Mouse (Mus musculus) MEL (cell line): ENCODE results near the gene Purb. TPM values are rescaled to one million over a fixed set of nuclear protein-coding genes. Genes with fewer than 3 reads are reported as not detected.

Experiments used
- DNase-seq: peaks from one replicate; pipeline ENCODE4 v3.0.0; 2011; ENCODE audit warnings: low read depth, low spot score
- H3K27ac ChIP-seq: 2 replicates; pipeline ENCODE4 v1.5.1; 2012; ENCODE audit warnings: low read depth, mild to moderate bottlenecking, control low read depth, low read length, moderate library complexity; ENCODE audit not compliant: control insufficient read depth
- H3K27me3 ChIP-seq, 2 experiments: fragments of 150-350 bp in 1 of 2; sonication (generic) in 1 of 2; 2 replicates each; pipeline ENCODE4 v1.6.1; 2012; ENCODE audit warnings: low read length in 2 of 2, mild to moderate bottlenecking in 2 of 2, improper control_type of control experiment in 1 of 2, moderate library complexity in 1 of 2; ENCODE audit not compliant: insufficient read depth in 2 of 2, control insufficient read depth in 1 of 2
- H3K36me3 ChIP-seq, 2 experiments: 2 replicates each; pipeline ENCODE4 v1.6.1; 2012 to 2014; ENCODE audit warnings: low read length in 2 of 2, improper control_type of control experiment in 1 of 2, inconsistent platforms in 1 of 2, mild to moderate bottlenecking in 1 of 2; ENCODE audit not compliant: insufficient read depth in 2 of 2, control insufficient read depth in 1 of 2
- H3K4me1 ChIP-seq, 2 experiments: fragments of 150-350 bp in 1 of 2; sonication (generic) in 1 of 2; 2 replicates each; pipeline ENCODE4 v1.6.1; 2012; ENCODE audit warnings: low read length in 2 of 2, improper control_type of control experiment in 1 of 2, mild to moderate bottlenecking in 1 of 2; ENCODE audit not compliant: insufficient read depth in 2 of 2, control insufficient read depth in 1 of 2
- H3K4me3 ChIP-seq, 2 experiments: fragments of 150-350 bp in 1 of 2; sonication (generic) in 1 of 2; 2 replicates each; pipeline ENCODE4 v1.5.1; 2012; ENCODE audit warnings: low read depth in 2 of 2, low read length in 2 of 2, mild to moderate bottlenecking in 2 of 2, moderate library complexity in 2 of 2, control low read depth in 1 of 2, improper control_type of control experiment in 1 of 2; ENCODE audit not compliant: control insufficient read depth in 1 of 2, insufficient read depth in 1 of 2
- H3K79me2 ChIP-seq: 2 replicates; pipeline ENCODE4 v1.6.1; 2012; ENCODE audit warnings: mild to moderate bottlenecking, low read length, moderate library complexity; ENCODE audit not compliant: control insufficient read depth, poor library complexity, insufficient read depth
- H3K9ac ChIP-seq: 2 replicates; pipeline ENCODE4 v1.6.1; 2012; ENCODE audit warnings: low read depth, mild to moderate bottlenecking, control low read depth, low read length, moderate library complexity; ENCODE audit not compliant: control insufficient read depth, poor library complexity, severe bottlenecking
- H3K9me3 ChIP-seq: fragments of 150-350 bp; sonication (generic); replicated peaks from 2 replicates; pipeline ENCODE4 v1.6.1; 2012; ENCODE audit warnings: mild to moderate bottlenecking, low read length, improper control_type of control experiment, moderate library complexity; ENCODE audit not compliant: insufficient read depth
- CTCF ChIP-seq, 3 experiments: IDR thresholded peaks in 2 of 3; conservative IDR thresholded peaks in 1 of 3; 2 replicates each; pipeline ENCODE4 v1.5.1; 2011 to 2012; ENCODE audit warnings: low read length in 3 of 3, low read depth in 2 of 3, mild to moderate bottlenecking in 2 of 3, improper control_type of control experiment in 1 of 3, inconsistent platforms in 1 of 3, mixed read lengths in 1 of 3, moderate library complexity in 1 of 3; ENCODE audit not compliant: control insufficient read depth in 1 of 3, insufficient read depth in 1 of 3, poor library complexity in 1 of 3, severe bottlenecking in 1 of 3
- E2F4 ChIP-seq: IDR thresholded peaks from 2 replicates; pipeline ENCODE4 v1.6.1; 2011; ENCODE audit warnings: low read depth, low read length, improper control_type of control experiment, borderline replicate concordance
- ELF1 ChIP-seq: IDR thresholded peaks from 2 replicates; pipeline ENCODE4 v1.6.1; 2014; ENCODE audit warnings: low read depth, mild to moderate bottlenecking, inconsistent platforms, low read length, improper control_type of control experiment, moderate library complexity
- EP300 ChIP-seq, 2 experiments: IDR thresholded peaks; 2 replicates each; pipeline ENCODE4 v1.6.1; 2011; ENCODE audit warnings: improper control_type of control experiment in 2 of 2, low read length in 2 of 2, low read depth in 1 of 2, mild to moderate bottlenecking in 1 of 2
- GATA1 ChIP-seq: IDR thresholded peaks from 2 replicates; pipeline ENCODE4 v1.6.1; 2011; ENCODE audit warnings: low read depth, low read length, improper control_type of control experiment
- HCFC1 ChIP-seq: IDR thresholded peaks from 2 replicates; pipeline ENCODE4 v1.6.1; 2012; ENCODE audit warnings: low read depth, mild to moderate bottlenecking, inconsistent platforms, low read length, improper control_type of control experiment, moderate library complexity
- MAZ ChIP-seq: IDR thresholded peaks from 2 replicates; pipeline ENCODE4 v1.6.1; 2012; ENCODE audit warnings: low read depth, mild to moderate bottlenecking, inconsistent platforms, low read length, improper control_type of control experiment
- MXI1 ChIP-seq: IDR thresholded peaks from 2 replicates; pipeline ENCODE4 v1.6.1; 2011; ENCODE audit warnings: mild to moderate bottlenecking, low read depth, low read length, improper control_type of control experiment
- MYB ChIP-seq: IDR thresholded peaks from 2 replicates; pipeline ENCODE4 v1.6.1; 2011; ENCODE audit warnings: mild to moderate bottlenecking, low read depth, low read length, improper control_type of control experiment
- MYC ChIP-seq: IDR thresholded peaks from 2 replicates; pipeline ENCODE4 v1.6.1; 2011; ENCODE audit warnings: low read depth, mild to moderate bottlenecking, low read length, improper control_type of control experiment, moderate library complexity
- NELFE ChIP-seq: IDR thresholded peaks from 2 replicates; pipeline ENCODE4 v1.6.1; 2011; ENCODE audit warnings: low read depth, low read length, improper control_type of control experiment
- RAD21 ChIP-seq: IDR thresholded peaks from 2 replicates; pipeline ENCODE4 v1.6.1; 2011; ENCODE audit warnings: mild to moderate bottlenecking, low read depth, low read length, improper control_type of control experiment
- SIN3A ChIP-seq: IDR thresholded peaks from 2 replicates; pipeline ENCODE4 v1.6.1; 2012; ENCODE audit warnings: low read length, improper control_type of control experiment, inconsistent platforms
- SMC3 ChIP-seq: IDR thresholded peaks from 2 replicates; pipeline ENCODE4 v1.6.1; 2011; ENCODE audit warnings: low read depth, low read length, improper control_type of control experiment
- TBP ChIP-seq: IDR thresholded peaks from 2 replicates; pipeline ENCODE4 v1.8.0; 2011; ENCODE audit warnings: low read depth, low read length, improper control_type of control experiment
- ZC3H11A ChIP-seq: IDR thresholded peaks from 2 replicates; pipeline ENCODE4 v1.6.1; 2012; ENCODE audit warnings: low read depth, mild to moderate bottlenecking, inconsistent platforms, low read length, improper control_type of control experiment
- ZNF384 ChIP-seq: IDR thresholded peaks from 2 replicates; pipeline ENCODE4 v1.6.1; 2012; ENCODE audit warnings: low read depth, mild to moderate bottlenecking, inconsistent platforms, low read length, improper control_type of control experiment
- polyA plus RNA-seq, 2 experiments: library from polyadenylated mRNA; stranded (reverse) in 1 of 2; unstranded in 1 of 2; fragments of >175 nt in 1 of 2; fragments of >200 nt in 1 of 2; gene quantifications; 2 replicates each; pipeline versions ENCODE4 v1.2.1 to v1.2.4; 2012; ENCODE audit warnings: low replicate concordance in 2 of 2, low read depth in 1 of 2; ENCODE audit not compliant: insufficient read length in 2 of 2, insufficient read depth in 1 of 2, missing spikeins in 1 of 2
- total RNA-seq: library from RNA; depleted of rRNA; stranded (reverse); fragments of 300-350 nt; gene quantifications from 2 replicates; pipeline ENCODE4 v1.2.3, GENCODE M21; 2012

Gene Purb
- total and polyA plus RNA-seq, 3 experiments: 23.1 to 33.9 (median 32.7) TPM

GRCm38 (mm10) chr11:6465122-6465521 lies 10.6 kb downstream of the Purb start:
- DNase-seq: peak; percentile 93
- Histone ChIP-seq H3K9ac (no peak overlapping the region), H3K36me3 (peaks cover 4 to 12% of the 10 kb centered on the region in 2 experiments; a peak in 3 of 4 replicates), H3K79me2 (peaks cover 12% of the 10 kb centered on the region), H3K27me3 (no peaks in the 10 kb centered on the region), H3K4me3 (no peak overlapping the region), H3K9me3 (no peaks in the 10 kb centered on the region), H3K27ac (no peak overlapping the region), H3K4me1 (peaks cover 8 to 11% of the 10 kb centered on the region in 2 experiments)
- TF ChIP-seq SMC3: peak; percentile 89
- no peak for TF ChIP-seq NELFE
- TF ChIP-seq E2F4: no peak
- TF ChIP-seq MXI1: peak; percentile 41; the same call in 1 of the 2 replicates
- peak; percentile 52 to 93 (median 64) for TF ChIP-seq CTCF (IDR thresholded peaks at IDR 0.05 in 2 of 3, conservative IDR thresholded peaks at IDR 0.05 in 1 of 3; ENCODE audit: control insufficient read depth in 1 of 3, insufficient read depth in 1 of 3, low read depth in 2 of 3, low read length in 3 of 3, poor library complexity in 1 of 3, severe bottlenecking in 1 of 3)
- 0 out of 2 replicates have a peak, but pooled peaks have one; percentile 34 for TF ChIP-seq TBP
- peak; percentile 53; the same call in 1 of the 2 replicates for TF ChIP-seq ELF1
- TF ChIP-seq ZC3H11A: peak; percentile 79
- 0 out of 2 replicates have a peak, but pooled peaks have one; percentile 41 for TF ChIP-seq ZNF384
- TF ChIP-seq HCFC1: peak; percentile 48; the same call in 1 of the 2 replicates
- no peak for TF ChIP-seq MAZ
- TF ChIP-seq GATA1: no peak
- TF ChIP-seq SIN3A: peak; percentile 88
- 0 out of 2 replicates have a peak, but pooled peaks have one; percentile 37 for TF ChIP-seq MYC
- peak; percentile 77 for TF ChIP-seq RAD21

GRCm38 (mm10) chr11:6463159-6463837 lies 12.4 kb downstream of the Purb start:
- no peak overlapping the region for H3K4me3 ChIP-seq
- H3K79me2 ChIP-seq: peaks cover 2% of the 10 kb centered on the region; the same call in 1 of the 2 replicates
- H3K36me3 ChIP-seq: 0 out of 4 replicates have a peak, but pooled peaks cover 2% of the 10 kb centered on the region in 2 experiments
- DNase-seq: peak; percentile 68
- no peak overlapping the region for H3K9ac ChIP-seq
- no peaks in the 10 kb centered on the region for H3K9me3 ChIP-seq
- peaks cover 0 to 6% of the 10 kb centered on the region in 2 experiments; a peak in 1 of 4 replicates for H3K4me1 ChIP-seq
- TF ChIP-seq EP300 (IDR thresholded peaks at IDR 0.05; ENCODE audit: low read depth in 1 of 2, low read length in 2 of 2) (no peak), ZNF384 (peak; percentile 53), MAZ (no peak), CTCF (IDR thresholded peaks at IDR 0.05 in 2 of 3, conservative IDR thresholded peaks at IDR 0.05 in 1 of 3; ENCODE audit: control insufficient read depth in 1 of 3, insufficient read depth in 1 of 3, low read depth in 2 of 3, low read length in 3 of 3, poor library complexity in 1 of 3, severe bottlenecking in 1 of 3) (peak in 1 of 3 experiments; percentile 23; a peak in 2 of 6 replicates), RAD21 (peak; percentile 6; the same call in 1 of the 2 replicates), SMC3 (peak; percentile 37), MYB (no peak)
- no peak overlapping the region for H3K27ac ChIP-seq
- H3K27me3 ChIP-seq: no peaks in the 10 kb centered on the region
